Mouse (Mus musculus) erythroblast, embryonic 14.5 days (primary cell): ENCODE measurements around the gene Ms4a10. TPM values are rescaled to one million over a fixed set of nuclear protein-coding genes. Genes with fewer than 3 reads are reported as not detected.

Source experiments
- H3K27me3 ChIP-seq: 2 replicates; pipeline ENCODE4 v1.6.1; 2012; ENCODE audit warnings: inconsistent platforms; ENCODE audit not compliant: control insufficient read depth
- H3K36me3 ChIP-seq: 2 replicates; pipeline ENCODE4 v1.6.1; 2012; ENCODE audit warnings: mild to moderate bottlenecking, inconsistent platforms; ENCODE audit not compliant: control insufficient read depth
- H3K4me1 ChIP-seq: 2 replicates; pipeline ENCODE4 v1.6.1; 2012; ENCODE audit warnings: inconsistent platforms; ENCODE audit not compliant: control insufficient read depth
- H3K4me3 ChIP-seq: replicated peaks from 2 replicates; pipeline ENCODE3; 2012; ENCODE audit warnings: moderate library complexity, mild to moderate bottlenecking, inconsistent platforms
- H3K9me3 ChIP-seq: 2 replicates; pipeline ENCODE4 v1.6.1; 2012; ENCODE audit warnings: low read length, inconsistent platforms, mixed read lengths; ENCODE audit not compliant: control insufficient read depth
- GATA1 ChIP-seq: IDR thresholded peaks from 2 replicates; pipeline ENCODE4 v1.6.1; 2012; ENCODE audit warnings: low read length, inconsistent platforms, mixed read lengths
- TAL1 ChIP-seq: IDR thresholded peaks from 3 replicates; pipeline ENCODE4 v1.6.1; 2012; ENCODE audit warnings: low read length, inconsistent platforms, mixed read lengths
- polyA plus RNA-seq: library from polyadenylated mRNA; stranded (reverse); fragments of >175 nt; gene quantifications from 2 replicates; pipeline ENCODE4 v1.2.3, GENCODE M21; 2012

Gene Ms4a10
- not detected in 2 replicates for polyA plus RNA-seq

DNA sequence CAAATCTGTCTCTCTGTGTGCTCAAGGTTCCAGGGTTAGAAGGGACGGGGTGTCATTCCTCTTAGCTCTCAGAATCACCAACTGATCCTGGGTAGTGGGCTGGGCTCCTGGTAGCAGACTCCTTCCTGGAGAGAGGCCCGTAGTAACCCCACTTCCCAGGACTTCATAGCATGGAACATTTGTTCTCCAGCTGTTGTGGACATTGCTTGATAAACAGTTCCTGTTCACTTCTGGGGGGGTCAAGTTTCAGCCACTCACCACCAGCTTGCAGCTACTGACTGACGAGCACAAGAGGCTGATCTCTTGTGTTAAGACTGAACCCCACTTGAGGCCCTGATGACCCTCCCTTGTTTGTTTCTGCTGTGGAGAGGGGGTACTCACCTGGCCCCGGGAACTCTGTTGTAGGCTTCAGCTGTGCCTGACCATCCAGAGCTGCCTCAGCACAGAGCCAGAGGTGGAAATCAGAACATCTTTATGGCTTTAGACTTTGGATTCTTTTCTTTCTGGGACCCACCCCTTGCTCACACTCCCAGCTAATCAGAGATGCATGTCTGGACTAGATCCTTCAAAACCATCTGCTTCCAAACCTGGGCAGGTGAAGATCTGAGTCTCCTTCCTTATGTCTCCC is at the start of gene Ms4a10:
Gene Ms4a10 (minus strand): TSS at position 433 of the 628 bp plus-strand sequence.
- H3K4me1 ChIP-seq: no peaks in the 10 kb centered on the region
- H3K36me3 ChIP-seq: no peaks in the 10 kb centered on the region
- H3K9me3 ChIP-seq: no peaks in the 10 kb centered on the region
- TF ChIP-seq TAL1 (no peak), GATA1 (no peak)
- H3K27me3 ChIP-seq: no peaks in the 10 kb centered on the region
- no peak within 1 kb of the TSS for H3K4me3 ChIP-seq

- Histone ChIP-seq H3K4me3 (no peak overlapping the region), H3K4me1 (no peaks in the 10 kb centered on the region), H3K27me3 (no peaks in the 10 kb centered on the region), H3K9me3 (no peaks in the 10 kb centered on the region), H3K36me3 (no peaks in the 10 kb centered on the region)
- TF ChIP-seq TAL1 (no peak), GATA1 (no peak)
Measured at GRCm38 (mm10) chr19:11022382-11022781, 47.9 kb upstream of the Ms4a10 start.

- Histone ChIP-seq H3K9me3 (no peaks in the 10 kb centered on the region), H3K4me3 (no peak within 1 kb of the TSS), H3K4me1 (no peaks in the 10 kb centered on the region), H3K27me3 (no peaks in the 10 kb centered on the region), H3K36me3 (no peaks in the 10 kb centered on the region)
- no peak for TF ChIP-seq GATA1
- no peak for TF ChIP-seq TAL1
Measured at GRCm38 (mm10) chr19:11017891-11018290, 43.4 kb upstream of the Ms4a10 start, which contains the start of gene Ms4a18. Ms4a18 (minus strand) TSS chr19:11018031.

DNA sequence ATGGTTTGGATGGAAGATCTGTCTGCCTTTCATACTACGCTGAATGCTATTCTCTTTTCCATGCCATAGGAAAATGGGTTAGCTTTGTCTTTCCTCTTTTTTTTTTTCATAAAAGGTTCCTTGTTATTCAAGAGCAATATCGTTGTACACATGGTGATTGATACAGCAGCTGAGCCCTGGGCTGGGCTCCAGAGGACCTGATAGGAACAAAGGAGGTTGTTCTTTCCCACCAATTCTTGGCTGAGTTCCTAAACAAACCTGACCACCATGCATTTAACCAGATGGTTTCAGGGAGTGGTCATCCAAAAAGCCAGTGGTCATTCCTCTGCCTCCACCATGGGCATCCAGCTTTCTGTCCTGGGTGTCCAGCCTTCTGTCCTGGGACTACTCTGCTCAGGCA is 42.8 kb upstream of the Ms4a10 start:
- Histone ChIP-seq H3K9me3 (no peaks in the 10 kb centered on the region), H3K36me3 (no peaks in the 10 kb centered on the region)
- TF ChIP-seq GATA1 (no peak), TAL1 (no peak)

GRCm38 (mm10) chr19:11015998-11016397 is 41.5 kb upstream of the Ms4a10 start:
- H3K36me3 ChIP-seq: no peaks in the 10 kb centered on the region
- TF ChIP-seq TAL1: no peak
- H3K27me3 ChIP-seq: no peaks in the 10 kb centered on the region
- H3K4me1 ChIP-seq: no peaks in the 10 kb centered on the region
- H3K9me3 ChIP-seq: no peaks in the 10 kb centered on the region
- H3K4me3 ChIP-seq: no peak overlapping the region

More for the DNA sequence above, 42.8 kb upstream of the Ms4a10 start:
- Histone ChIP-seq H3K4me3 (no peak overlapping the region), H3K4me1 (no peaks in the 10 kb centered on the region), H3K27me3 (no peaks in the 10 kb centered on the region)

DNA sequence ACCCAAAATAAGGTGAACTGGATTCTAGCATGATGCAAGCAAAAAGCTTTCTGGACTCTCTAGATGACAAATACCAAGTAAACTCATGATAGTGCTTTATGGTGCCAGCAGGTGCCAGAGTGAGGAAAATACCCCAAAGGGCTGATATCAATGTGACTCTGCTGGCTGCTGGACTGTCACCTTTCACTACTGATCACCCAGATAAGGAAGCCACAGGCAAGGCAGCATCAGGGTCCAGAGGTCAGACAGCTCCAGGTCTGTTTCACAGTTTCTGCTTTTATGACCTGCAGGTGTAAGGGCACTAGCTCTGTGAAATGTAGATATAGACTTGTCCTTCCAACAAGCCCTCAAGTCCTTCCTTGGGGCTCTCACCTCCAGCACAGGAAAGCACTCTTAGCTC is 41.0 kb upstream of the Ms4a10 start:
- Histone ChIP-seq H3K4me3 (no peak overlapping the region), H3K27me3 (no peaks in the 10 kb centered on the region), H3K4me1 (no peaks in the 10 kb centered on the region), H3K36me3 (no peaks in the 10 kb centered on the region), H3K9me3 (no peaks in the 10 kb centered on the region)
- TF ChIP-seq TAL1: no peak
- peak; percentile 21; the same call in 1 of the 2 replicates for TF ChIP-seq GATA1

GRCm38 (mm10) chr19:10993150-10993549 is 18.7 kb upstream of the Ms4a10 start, which contains the start of gene Ms4a15:
Ms4a15 (minus strand) TSS chr19:10993250.
- no peaks in the 10 kb centered on the region for H3K27me3 ChIP-seq
- TF ChIP-seq GATA1 (no peak), TAL1 (no peak)
- no peaks in the 10 kb centered on the region for H3K36me3 ChIP-seq
- no peaks in the 10 kb centered on the region for H3K9me3 ChIP-seq
- no peaks in the 10 kb centered on the region for H3K4me1 ChIP-seq
- no peak within 1 kb of the TSS for H3K4me3 ChIP-seq

GRCm38 (mm10) chr19:10991911-10992310 is 17.4 kb upstream of the Ms4a10 start:
- H3K4me1 ChIP-seq: no peaks in the 10 kb centered on the region
- no peak overlapping the region for H3K4me3 ChIP-seq
- H3K27me3 ChIP-seq: no peaks in the 10 kb centered on the region
- no peaks in the 10 kb centered on the region for H3K36me3 ChIP-seq
- TF ChIP-seq TAL1: no peak
- no peak for TF ChIP-seq GATA1
- H3K9me3 ChIP-seq: no peaks in the 10 kb centered on the region

DNA sequence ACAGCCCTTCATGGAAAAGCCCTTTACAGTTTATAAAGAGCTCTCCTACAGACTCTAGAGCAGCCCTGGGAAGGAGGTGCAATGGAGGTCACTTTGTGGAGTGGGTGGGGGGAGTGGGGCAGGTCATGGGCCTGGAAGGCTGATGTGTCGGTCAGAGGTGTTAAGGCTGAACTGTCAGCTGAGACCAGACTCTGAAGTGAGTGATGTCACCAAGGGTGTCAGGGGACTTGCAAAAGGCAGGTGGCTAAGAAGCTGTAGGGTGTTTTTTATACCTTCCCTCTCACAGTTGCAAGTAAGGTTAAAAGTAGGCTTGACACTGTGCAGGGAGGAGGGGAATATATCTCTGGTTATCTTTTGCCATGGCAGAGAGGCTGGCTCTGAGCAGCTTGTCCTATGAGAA is 16.3 kb upstream of the Ms4a10 start:
- Histone ChIP-seq H3K9me3 (no peaks in the 10 kb centered on the region), H3K36me3 (no peaks in the 10 kb centered on the region), H3K27me3 (no peaks in the 10 kb centered on the region), H3K4me1 (no peaks in the 10 kb centered on the region), H3K4me3 (no peak overlapping the region)
- no peak for TF ChIP-seq GATA1
- no peak for TF ChIP-seq TAL1

GRCm38 (mm10) chr19:10988563-10988962 is 14.1 kb upstream of the Ms4a10 start:
- Histone ChIP-seq H3K4me3 (no peak overlapping the region), H3K4me1 (no peaks in the 10 kb centered on the region), H3K36me3 (no peaks in the 10 kb centered on the region), H3K9me3 (no peaks in the 10 kb centered on the region), H3K27me3 (no peaks in the 10 kb centered on the region)
- TF ChIP-seq GATA1 (no peak), TAL1 (no peak)
